Mouse (Mus musculus): ENCODE results near the gene Fgd1.

Fgd1 gene

DNA sequence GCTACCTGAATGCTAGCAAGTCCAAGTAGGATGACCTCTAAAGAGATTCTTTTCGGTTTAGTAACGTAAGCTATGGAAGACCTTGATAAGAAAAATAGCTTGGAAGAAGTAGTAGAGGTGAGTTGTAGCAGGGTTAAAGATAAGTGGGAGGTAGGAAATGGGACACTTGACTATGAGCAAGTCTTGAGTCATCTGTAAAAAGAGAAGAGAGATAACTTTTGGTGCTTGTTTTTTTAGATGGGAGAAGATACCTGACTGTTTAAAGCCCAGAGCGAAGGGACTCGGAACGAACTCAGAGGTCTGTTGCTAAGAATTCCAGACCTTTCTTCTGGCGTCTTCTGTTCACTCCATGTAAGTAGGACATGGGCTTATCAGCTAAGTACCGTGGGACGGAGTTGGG lies at the start of gene Fgd1:
Gene Fgd1 (plus strand): TSS at position 301 of the 400 bp plus-strand sequence.
- no peak for DNase-seq (ENCODE audit: low spot score in 2 of 2)

DNA sequence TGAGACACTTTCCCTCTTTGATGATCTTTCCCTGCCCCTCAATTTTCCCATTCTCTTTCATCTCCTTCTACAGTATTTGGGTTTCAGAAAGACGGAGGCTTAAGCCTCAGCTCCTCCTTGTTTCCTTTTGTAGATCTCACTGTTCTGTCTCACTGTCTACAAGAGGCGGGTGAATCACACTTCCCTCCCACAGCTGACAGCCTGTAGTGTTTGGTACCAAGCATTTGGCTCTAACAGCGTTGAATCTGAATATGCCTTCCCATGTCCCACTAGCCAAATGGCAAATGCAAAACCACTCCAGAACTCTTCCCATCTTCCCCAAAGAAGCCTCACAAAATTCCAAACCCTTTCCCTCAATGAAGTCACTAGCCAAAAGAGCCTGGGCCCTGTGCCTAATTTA lies 49.2 kb upstream of the Fgd1 start:
- no peak for DNase-seq (ENCODE audit: low spot score in 2 of 2)

DNA sequence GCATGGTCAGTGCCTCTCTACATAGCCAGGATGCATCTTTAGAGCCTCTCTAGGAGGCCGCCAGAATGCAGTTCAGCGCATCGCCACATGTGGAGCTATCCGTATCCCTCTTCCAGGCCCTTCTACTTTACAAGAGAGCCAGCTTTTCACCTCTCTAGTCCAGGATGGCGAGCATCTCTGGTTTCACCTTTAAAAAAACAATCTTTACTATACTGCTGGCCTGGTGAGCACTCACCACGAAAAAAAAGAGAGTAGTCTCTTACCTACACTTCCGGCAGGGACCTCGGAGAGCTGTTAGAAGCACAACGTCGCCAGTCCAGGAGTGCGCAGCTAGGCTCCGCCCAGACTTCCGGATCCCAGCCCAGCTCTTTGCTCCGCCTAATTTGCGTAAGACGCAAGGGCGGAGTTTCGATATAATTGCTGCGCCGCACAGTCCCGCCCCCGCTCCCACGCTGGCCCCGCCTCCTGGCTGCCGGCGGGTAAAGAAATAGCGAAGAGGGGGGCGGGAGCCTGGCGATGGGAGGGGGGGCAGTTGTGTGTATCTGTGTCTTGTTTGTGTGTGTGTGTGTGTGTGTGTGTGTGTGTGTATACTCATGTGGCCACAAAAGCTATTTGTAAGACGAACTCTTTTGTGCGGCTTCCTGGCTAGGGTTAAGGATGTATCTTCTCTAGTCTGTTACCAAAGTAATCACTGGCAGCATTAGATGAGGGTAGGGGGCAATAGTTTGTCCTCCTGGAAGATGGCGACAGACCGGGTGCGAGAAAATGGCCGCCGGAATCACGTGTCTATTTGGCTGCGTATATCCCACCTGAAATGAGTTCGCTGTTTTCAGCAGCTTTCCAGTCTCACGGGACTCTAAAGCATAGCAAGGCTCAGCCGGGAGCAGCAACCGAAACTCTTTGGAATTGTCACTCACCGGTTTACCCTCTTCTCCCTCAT lies 28.7 kb upstream of the Fgd1 start, which contains the start of gene Gnl3l:
Gene Gnl3l (minus strand): TSS at position 385 of the 940 bp plus-strand sequence.
- DNase-seq (ENCODE audit: low spot score in 2 of 2): peak; percentile 81 to 83

DNA sequence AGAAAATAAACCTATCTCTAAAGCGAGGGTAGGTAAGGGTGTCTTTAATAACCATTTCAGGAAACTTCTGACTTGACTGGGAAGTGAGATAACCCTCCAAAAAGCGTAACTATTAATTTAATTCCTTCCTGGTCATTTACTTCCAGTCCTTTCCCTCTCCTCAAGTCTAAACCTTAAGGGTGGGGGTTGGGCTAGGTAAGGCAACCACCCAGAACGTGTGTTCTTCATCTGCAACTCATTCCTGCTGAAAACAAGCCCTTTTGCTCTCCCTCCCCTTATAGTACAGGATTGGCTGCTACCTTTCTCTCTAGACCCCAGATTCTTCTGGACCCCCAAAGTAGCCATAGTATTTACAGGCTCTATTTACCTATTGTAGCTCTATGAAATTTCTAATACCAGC lies 28.1 kb upstream of the Fgd1 start:
- no peak for DNase-seq (ENCODE audit: low spot score in 2 of 2)

DNA sequence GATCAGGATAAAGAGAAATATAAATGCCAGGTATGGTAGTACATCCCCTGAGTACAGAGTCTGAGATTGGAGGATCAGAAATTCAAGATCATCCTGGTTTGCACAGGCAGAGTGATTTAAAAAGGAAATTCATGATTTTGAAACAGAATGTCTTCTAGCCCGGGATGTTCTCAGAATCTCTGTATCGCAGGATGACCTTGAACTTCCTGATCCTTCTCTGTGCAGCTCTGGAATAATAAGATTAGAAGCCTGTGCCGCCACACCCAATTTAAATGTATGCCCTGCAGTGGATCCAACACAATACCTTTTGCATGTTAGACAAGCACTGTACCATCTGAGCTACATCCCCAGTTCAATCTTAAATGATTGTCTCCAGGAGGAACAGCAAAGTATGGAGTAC lies 27.2 kb upstream of the Fgd1 start:
- DNase-seq (ENCODE audit: low spot score in 2 of 2): no peak

DNA sequence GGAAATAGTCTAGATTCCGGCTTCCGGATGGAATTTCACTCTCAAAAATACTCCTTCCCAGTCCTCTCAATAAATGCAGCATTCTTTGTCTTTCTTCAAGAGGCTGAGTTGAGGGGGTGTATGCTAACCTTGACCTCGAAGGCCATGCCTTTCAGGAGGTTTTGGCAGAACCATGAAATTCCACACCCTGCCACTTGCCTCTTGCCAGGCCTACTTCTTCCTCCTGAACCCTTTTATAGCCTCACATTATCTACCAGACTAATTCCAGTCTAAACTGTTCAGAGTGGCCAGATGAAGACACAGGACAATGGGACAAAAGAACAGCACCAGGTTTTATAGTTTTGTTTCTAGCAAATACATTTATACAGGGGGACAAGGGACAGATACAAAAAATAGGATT lies 14.6 kb upstream of the Fgd1 start:
- no peak for DNase-seq (ENCODE audit: low spot score in 2 of 2)

DNA sequence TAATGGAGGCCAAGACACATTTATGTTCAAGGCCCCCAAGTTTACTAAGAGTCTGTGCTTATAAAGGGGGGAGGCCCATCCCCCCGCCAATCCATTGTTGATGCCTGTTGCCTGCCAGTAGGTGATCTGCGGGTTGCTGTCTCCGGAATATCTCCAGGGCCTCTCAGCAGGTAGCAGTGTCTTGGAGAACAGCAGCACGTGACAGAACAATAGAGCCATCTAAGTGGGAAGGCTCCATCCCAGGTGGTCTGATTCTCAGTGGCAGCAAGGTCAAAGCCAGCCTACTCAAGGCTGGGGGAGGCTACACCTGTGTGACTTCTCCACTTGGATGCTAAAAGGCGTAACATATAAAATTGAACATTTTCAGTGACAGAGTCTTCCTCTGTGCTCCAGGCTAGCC lies 4.7 kb upstream of the Fgd1 start:
- DNase-seq (ENCODE audit: low spot score in 2 of 2): no peak

DNA sequence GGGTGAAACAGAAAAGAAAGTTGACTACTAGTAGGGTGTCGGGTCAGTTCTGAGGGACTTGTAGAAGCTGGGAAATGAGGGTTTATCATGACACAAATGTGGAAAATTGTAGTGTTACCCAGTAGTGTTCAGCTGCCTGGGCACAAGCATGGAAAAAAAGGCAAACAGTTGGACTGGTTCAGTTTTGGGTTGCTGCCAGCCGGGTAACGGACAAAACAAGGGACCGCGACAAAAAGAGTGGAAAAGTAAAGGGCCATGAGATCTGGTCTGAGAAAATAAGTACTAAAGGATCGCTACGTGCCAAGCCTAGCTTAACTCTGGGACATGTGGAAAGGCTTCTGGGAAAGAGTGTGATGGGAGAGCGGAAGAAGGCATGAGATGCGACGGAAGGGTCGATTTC lies 371 bp downstream of the Fgd1 start:
- no peak for DNase-seq (ENCODE audit: low spot score in 2 of 2)

DNA sequence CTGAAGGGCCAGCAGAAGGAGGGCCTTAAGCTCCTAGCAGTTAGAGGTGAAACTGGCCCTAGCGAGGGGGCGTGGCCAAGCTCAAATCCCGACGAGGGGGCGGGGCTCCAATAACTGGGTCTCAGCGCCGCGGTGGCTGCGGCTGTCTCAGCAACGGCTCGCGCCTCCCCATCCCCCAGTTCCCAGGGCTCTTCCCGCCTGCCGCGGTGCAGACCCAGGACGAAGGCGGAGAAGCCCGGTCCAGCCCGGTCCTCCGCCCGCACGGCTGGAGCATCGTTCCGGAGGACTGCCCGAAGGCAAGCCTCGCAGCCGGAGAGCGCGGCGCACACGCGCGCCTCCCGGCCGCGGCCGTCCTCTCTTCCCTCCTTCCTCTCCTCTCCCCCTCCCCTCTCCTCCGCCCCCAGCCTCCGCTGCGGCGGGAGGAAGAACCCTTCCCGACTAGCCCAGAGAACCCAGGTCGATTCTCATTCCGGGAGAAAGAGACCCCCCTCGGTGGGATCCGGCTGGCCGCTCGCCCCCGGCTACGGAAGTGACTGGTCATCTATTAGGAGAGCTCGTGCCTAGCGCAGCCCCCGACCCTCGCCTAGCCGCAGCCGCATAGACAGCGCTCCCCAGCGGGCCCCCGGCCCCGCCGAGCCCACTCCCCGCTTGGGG lies 954 bp downstream of the Fgd1 start:
- peak; percentile 59 to 79 for DNase-seq (ENCODE audit: low spot score in 2 of 2)

DNA sequence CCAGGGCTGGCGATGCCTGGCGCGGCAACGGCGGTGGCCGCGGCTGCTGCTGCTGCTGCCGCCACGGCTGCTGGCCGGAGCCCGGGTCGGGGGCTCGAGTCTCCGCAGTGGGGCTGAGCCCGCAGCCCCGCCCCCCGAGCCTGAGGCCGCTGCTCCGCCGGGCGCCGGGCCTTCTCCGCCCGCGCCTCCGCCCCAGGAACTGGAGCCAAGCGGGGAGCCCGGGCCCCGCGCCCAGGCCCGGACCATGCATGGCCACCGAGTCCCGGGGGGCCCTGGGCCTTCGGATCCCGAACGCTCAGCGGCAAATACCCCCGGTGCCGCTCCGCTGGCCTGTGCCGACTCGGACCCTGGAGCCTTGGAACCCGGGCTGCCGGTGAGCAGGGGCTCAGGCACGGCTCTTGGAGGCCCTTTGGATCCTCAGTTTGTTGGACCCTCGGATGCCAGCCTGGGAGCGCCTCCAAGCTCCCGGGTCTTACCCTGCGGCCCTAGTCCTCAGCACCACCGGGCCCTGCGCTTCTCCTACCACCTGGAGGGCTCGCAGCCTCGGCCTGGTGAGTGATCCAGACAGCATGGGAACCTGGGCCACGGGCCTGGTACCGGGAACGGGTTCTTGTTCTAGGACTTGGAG lies 1.6 kb downstream of the Fgd1 start:
- peak in 1 of 2 experiments; percentile 29 for DNase-seq (ENCODE audit: low spot score in 2 of 2)

DNA sequence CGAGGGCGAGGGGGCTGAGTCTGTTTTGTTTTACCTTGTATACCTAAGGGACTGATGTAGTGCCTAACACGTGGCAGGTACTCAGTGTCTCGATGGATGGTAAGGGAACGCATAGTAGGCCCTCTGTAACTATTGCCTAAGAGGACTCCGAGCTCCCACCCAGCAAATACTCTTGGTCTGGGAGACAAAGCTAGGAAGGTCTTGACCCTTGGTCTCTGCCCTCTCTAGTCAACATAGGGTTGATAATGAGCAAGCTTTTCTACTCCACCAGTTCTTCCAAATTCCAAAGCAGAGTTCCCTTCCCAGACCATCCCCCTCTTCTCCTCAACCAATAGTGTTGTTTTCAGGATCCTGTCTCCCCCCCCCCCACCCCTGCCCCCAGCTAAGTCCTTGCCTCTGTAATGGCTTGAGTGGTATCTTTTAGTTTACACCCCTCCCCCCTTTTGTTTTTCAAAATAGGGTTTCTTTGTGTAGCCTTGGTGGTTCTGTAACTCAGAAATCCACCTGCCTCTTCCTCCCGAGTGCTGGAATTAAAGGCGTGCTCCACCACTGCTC lies 3.8 kb downstream of the Fgd1 start:
- no peak for DNase-seq (ENCODE audit: low spot score in 2 of 2)

DNA sequence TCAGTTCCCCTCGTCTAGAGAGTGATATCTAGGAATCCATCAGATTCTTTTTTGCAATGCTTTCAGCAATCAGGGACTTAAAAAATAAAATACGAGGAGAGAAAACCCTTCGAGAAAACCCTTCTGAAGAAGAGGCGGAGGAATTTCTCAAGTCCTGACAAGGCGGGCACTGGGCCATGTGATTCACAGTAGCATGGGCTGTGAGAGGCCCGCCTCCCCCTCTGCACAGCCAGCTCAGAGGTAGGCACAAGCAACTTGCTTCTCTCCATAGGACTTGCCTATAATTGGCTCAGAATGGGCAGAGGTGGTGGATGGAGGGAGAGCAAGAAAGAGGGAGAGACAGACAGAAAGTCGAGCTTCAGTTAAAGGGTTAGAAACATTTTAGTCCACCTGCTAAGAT lies 4.4 kb downstream of the Fgd1 start:
- DNase-seq (ENCODE audit: low spot score in 2 of 2): no peak

DNA sequence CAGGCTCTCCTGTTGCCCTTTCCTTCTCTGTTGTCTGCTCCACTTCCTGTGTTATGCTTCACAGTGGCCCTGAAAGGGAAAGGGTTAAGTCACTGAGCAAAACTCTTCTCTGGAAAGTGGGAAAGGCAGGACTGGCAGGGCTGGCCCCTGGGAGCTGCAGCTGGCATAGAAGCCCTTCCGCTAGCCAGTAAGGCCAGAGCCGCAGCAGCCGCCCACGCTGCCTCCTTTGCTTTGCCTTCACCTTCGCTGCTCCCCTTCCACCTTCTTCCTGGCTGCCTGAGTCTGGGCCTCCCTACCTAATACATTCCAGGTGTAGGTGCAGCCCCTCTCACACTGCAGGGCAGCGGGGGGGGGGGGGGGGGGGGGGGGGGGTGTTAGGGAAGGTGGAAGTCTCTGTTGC lies 8.5 kb downstream of the Fgd1 start:
- no peak for DNase-seq (ENCODE audit: low spot score in 2 of 2)

DNA sequence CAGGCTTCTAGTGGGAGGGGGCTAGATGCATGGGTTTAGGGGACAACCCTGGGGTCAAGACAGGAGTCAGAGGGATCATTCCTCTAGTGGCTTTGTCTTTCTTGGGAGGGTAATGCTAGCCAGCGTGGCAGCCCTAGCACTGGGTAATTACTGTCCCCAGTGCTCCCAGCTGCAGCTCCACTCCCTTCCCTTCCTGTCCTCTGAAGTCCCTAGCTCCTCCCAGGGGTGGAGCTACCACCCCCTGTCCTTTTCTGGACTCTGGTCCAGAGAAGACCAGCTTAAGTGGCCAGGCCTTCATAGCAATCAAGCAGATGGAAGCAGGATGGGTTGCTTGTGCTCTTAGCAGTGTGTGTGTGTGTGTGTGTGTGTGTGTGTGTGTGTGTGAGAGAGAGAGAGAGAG lies 9.6 kb downstream of the Fgd1 start:
- DNase-seq (ENCODE audit: low spot score in 2 of 2): no peak

DNA sequence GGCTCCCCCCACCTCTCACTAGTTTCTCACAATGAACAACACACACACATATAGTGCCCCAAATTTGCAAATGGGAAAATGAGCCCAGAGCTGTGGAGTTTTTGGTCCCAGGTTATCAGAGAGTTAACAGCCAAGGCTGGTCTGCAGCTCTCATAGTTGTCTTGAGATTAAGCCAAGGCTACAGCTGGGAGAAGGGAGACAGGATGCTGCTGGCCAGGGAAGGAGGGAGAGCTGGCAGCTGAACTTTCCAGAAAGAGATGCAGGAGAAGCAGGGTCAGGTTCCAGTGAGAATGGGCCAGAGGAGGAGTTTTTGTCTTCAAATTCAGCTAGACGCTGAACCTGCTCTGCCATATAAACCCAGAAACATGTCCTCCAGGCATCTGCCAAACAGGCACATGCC lies 13.4 kb downstream of the Fgd1 start:
- DNase-seq (ENCODE audit: low spot score in 2 of 2): no peak

DNA sequence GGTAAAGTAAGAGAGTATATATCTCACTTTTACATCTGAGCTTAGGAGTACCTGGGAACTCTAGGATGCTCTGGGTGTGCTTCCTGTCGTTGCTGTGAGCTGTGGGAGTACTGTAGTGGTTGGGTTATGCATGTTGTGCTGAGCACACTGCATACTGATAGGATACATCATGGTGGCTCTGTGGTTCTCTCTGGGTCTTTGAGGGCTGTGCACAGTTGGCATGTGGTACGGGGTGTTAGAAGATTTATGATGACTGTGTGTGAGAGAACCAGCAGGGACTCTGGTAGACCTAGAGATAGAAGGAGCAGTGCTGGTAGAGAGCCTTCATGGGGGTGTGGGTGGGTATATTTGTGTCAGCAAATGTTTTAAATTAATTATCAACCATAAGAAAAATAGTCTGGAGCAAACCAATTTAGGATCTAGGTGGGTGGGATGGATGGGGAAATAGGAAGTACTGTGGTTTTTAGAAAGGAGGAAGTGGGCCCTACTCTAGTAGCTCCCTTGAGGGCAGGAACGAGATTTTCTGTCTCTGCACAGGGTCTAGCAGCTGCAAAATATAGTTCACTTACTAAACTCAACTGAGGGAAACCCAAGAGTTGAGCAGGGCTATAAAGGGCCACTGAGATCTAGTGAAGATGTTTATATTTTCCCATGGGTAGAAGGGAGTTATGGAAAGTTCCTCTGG lies 15.8 kb downstream of the Fgd1 start:
- DNase-seq (ENCODE audit: low spot score in 2 of 2): no peak

DNA sequence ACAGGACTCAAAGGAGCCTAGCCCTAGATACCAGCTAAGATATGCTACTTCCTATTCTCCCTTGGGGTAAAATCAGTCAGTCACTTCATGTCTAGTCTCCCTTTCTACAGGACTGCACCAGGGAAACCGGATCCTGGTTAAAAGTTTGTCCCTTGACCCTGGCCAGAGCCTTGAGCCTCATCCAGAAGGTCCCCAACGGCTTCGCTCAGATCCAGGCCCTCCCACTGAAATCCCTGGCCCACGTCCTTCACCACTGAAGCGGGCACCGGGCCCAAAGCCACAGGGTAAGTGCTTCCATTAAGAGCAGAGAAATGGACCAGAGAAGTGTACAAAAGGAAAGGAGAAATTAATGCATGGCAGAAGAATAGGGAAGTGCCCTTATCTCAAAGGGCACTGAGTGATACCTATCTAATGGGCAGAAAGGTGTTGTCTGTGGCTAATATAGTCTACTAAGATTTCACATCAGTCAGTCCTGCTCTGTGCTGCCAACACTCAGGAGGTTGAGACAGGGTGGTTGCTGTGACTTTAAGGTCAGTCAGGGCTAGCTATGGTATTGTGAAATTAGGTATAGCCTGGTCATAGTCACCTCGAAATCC lies 20.2 kb downstream of the Fgd1 start:
- no peak for DNase-seq (ENCODE audit: low spot score in 2 of 2)

DNA sequence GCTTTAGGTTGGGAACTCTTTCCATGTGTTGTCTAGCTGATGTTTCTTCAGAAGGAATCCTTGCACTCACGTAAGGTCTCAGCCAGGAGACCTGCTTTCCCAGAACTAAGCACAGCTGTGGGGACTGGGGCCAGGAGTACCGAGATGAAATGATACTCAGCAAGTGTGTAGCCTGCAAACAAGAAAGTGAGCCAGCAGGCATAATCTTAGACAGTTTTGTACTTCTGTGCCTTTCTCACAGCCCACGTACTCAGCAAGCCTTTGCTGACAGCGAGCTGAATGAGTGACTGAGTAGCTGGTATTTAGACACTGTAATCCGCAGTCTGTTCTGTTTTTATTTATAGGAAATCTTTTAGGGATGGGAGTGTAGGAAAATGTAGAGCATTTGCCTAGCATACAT lies 21.9 kb downstream of the Fgd1 start:
- no peak for DNase-seq (ENCODE audit: low spot score in 2 of 2)

DNA sequence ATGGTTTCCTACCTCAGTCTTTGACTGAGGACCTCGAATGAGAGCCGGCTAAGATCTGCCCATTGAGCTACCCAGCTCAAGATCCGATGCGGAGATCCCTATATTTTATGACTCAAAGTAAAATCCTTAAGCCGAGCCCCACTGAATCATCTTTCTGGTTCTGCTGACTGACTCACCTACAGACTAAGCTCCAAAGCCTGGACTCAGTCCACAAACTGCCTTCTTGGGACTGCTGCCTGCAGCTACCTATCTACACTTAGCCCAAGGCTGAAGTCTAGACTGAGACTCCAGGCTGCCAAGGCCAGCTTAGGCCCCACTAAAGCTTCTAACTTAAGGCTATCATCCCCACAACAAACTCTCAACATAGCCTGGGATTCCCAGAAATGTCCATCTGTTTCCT lies 30.1 kb downstream of the Fgd1 start:
- no peak for DNase-seq (ENCODE audit: low spot score in 2 of 2)

DNA sequence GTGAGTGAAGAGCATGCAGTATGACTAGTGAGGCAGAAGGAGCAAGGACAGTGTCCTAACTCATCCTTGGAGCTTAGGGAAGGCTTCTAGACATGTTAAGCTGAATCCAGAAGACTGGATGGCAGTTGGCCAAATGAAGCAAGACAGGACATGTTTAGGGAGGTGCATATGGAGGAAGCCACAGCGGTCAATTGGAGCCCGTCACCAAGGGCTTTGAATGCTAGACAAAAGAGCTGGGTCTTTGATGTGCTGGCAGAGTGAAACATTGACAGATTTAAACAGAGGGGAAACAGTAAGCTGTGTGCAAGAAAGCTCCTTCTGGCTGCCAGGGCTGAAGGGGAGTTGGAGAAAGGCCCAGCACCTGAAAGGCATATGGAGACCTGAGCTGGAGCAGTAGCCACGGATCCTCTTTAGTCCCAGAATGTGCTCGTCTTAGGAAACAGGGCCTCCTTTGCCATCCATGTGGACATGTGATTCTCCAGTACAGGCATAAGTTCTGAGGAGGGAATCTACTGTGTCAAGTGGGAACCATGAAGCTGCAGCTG lies 31.1 kb downstream of the Fgd1 start:
- DNase-seq (ENCODE audit: low spot score in 2 of 2): no peak

DNA sequence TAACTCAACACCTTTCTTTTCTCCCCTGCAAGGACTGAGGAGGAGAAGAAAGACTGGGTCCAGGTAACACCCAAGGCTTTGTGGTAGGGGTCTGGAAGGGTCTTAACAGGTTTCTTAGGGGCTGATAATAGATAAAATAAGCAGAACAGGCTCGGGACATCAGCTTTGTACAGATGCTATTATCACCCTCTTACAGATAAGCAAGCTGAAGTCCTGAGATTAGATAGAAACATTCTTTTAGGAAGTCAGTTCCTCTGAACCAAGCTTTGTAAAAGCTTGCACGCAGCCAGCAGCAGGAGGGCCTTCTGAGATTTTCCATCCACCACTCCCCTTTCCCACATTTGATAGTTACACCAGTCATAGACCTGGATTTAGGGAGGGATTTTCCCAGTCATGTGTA lies 39.6 kb downstream of the Fgd1 start:
- DNase-seq (ENCODE audit: low spot score in 2 of 2): no peak

All from frontal cortex, postnatal 10 days (tissue).